ENCODE assay signal across 8 mouse cellular contexts in the genomic region with DNA sequence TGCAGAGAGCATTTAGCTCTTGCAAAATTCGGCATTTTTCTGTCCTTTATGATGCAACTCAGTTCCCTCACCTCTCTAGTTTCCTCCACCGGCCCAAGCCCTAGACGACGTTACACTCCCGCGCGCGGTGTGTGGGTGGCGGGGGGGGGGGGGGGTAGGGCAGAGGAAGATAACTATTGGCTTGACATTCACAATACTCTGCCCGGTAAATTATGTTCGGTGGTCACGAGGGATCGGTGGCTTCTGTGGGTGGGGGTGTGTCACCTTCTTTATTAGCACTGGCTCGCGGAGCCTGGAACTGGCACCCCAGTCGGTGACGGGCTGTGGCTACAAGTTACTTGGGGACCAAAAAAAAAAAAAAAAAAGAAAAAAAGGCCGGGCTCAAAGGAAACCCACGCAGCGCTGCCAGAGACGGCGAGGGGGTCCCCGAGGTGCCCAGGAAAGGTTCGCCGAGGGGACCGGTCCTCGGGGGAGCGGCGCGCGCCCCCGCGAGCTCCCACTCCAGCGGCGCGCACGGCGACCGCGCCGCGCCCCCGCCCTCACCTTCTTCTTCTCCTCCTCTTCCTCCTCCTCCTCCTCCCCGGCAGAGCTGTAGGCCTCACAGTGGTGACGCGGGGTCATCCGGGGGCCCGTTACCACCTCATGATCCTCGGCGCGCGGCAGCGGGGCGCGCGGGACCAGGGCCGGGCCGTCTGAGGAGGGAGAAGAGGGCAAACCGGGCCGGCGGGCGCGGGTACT. TPM values are rescaled to one million over a fixed set of nuclear protein-coding genes. Genes with fewer than 3 reads are reported as not detected.
A peak's percentile ranks its signal among the peaks of the same experiment; 100 is the strongest.
DNase-seq lines count a peak whose midpoint lies in the region; ATAC-seq lines count a peak whose summit lies in the region.

No protein-coding gene starts in this region.

- H3K4me3 ChIP-seq in hindbrain, embryonic 13.5 days, result peak overlapping the region; percentile 94

- peak; percentile 71 for ATAC-seq in hindbrain, embryonic 13.5 days (ENCODE audit: low FRiP score)

- peaks cover 9% of the 10 kb centered on the region for H3K36me3 ChIP-seq in hindbrain, embryonic 13.5 days

- peak overlapping the region; percentile 92 for H3K27ac ChIP-seq in hindbrain, embryonic 13.5 days

- peaks cover 21% of the 10 kb centered on the region for H3K4me1 ChIP-seq in hindbrain, embryonic 13.5 days (replicated peaks)

- peak; percentile 47 for DNase-seq in R1 (ENCODE audit: low read depth, low spot score)
- peak; percentile 83 for DNase-seq in cerebellum, adult 9-11 months
- peak; percentile 55 to 58 for DNase-seq in frontal cortex, postnatal 10 days (ENCODE audit: low spot score in 2 of 2)
- DNase-seq in left cerebral cortex, adult 11 months (ENCODE audit: low spot score), result peak; percentile 42
- DNase-seq in lung, postnatal 36 days, result peak; percentile 78
- peak; percentile 14 for DNase-seq in retina, postnatal 7 days (ENCODE audit: low read depth, low spot score)
- DNase-seq in urinary bladder, postnatal 10 days (ENCODE audit: low spot score), result peak; percentile 12

- WGBS in hindbrain, embryonic 13.5 days, result under 1% methylated on average over 45 of the region's 63 CpGs

- H3K27me3 ChIP-seq in hindbrain, embryonic 13.5 days, result no peaks in the 10 kb centered on the region

- H3K9ac ChIP-seq in hindbrain, embryonic 13.5 days, result peak overlapping the region; percentile 96

- H3K4me2 ChIP-seq in hindbrain, embryonic 13.5 days, result peak overlapping the region; percentile 68

- no peaks in the 10 kb centered on the region for H3K9me3 ChIP-seq in hindbrain, embryonic 13.5 days

RNA-seq across cellular contexts. Expression of gene Ccni, which starts 0.8 kb away (rescaled TPM):
- 137 and 140 TPM in 2 replicates for polyA plus RNA-seq in hindbrain, embryonic 13.5 days (2015; fragmentation: Nextera tagmentation; extraction: Ambion mirVana)

RNA-seq across cellular contexts. Expression of gene 2010109A12Rik, which starts 0.8 kb away (rescaled TPM):
- polyA plus RNA-seq in hindbrain, embryonic 13.5 days (2015; fragmentation: Nextera tagmentation; extraction: Ambion mirVana), result 2.0 and 2.2 TPM in 2 replicates

Comparison
In these comparisons a context has a peak if more than half of its experiments do, and no peak if none do; other contexts are left out.
1. Peak in every context shown above with its lines: DNase-seq, ATAC-seq, H3K4me3 ChIP-seq and H3K27ac ChIP-seq.
2. DNase-seq: peak in every context shown above with its lines; median percentile 83 in cerebellum, adult 9-11 months; 78 in lung, postnatal 36 days; 56 in frontal cortex, postnatal 10 days; 47 in R1; 42 in left cerebral cortex, adult 11 months; 14 in retina, postnatal 7 days; 12 in urinary bladder, postnatal 10 days.